Mouse (Mus musculus) adrenal gland, postnatal 36 days (tissue): ENCODE results near the gene Ank3. TPM values are rescaled to one million over a fixed set of nuclear protein-coding genes. Genes with fewer than 3 reads are reported as not detected.
A peak's percentile ranks its signal among the peaks of the same experiment; 100 is the strongest.
"Not testable (repeated sequence)": the region's sequence is repeated elsewhere in the genome, so short reads cannot be mapped to it uniquely, and the experiment has no call there.

Experiments used
- DNase-seq, 2 experiments: peaks; one replicate each; pipeline ENCODE4 v3.0.0; 2021; ENCODE audit warnings: mixed read lengths in 1 of 2
- total RNA-seq, 2 experiments: library from RNA; stranded (reverse); gene quantifications; 2 replicates each; pipeline ENCODE4 v1.2.3; 2021

Gene Ank3
- total RNA-seq, 2 experiments from 2014 or later = 10.4 to 13.6 TPM

DNA sequence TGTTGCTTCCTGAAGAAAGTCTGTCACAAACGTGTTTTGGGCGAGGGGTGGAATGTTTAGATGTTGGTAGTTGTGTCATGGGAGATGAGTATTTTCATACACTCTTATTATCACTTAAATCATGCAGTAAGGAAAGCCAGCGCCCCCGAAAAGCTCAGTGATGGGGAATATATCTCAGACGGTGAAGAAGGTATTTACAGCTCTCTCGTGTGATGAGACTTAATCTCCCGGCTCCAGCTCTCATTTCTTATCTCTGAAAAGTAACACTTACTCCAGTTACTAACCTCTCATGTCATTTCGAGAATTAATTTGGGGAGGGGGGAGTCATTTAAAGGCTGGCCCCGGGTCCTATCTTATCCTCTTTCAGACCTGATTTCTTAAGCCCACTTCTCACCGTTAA, 505.7 kb downstream of the Ank3 start:
- no peak for DNase-seq

GRCm38 (mm10) chr10:69907795-69908764, 509.5 kb downstream of the Ank3 start:
- DNase-seq = no peak

DNA sequence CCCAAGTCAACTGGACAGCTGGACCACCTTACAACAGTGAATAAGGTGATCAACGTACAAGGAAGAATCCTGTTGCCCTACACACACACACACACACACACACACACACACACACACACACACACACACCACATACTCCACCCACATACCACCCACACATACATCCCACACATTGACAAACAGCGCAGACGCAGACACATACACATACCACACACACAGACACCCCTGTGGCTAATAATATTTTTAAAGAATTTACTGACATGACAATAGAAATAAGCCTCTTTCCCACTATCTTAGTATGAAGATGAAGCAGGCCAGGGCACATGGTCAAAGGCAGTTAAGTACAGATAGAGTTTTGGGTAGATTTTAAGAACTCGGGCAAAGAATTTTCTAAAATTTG, 511.3 kb downstream of the Ank3 start:
- no peak for DNase-seq

- peak; percentile 73 to 76 for DNase-seq
These were observed 511.7 kb downstream of the Ank3 start for GRCm38 (mm10) chr10:69910304-69910703.

GRCm38 (mm10) chr10:69910726-69911125, 512.2 kb downstream of the Ank3 start:
- DNase-seq = not testable (repeated sequence)

DNA sequence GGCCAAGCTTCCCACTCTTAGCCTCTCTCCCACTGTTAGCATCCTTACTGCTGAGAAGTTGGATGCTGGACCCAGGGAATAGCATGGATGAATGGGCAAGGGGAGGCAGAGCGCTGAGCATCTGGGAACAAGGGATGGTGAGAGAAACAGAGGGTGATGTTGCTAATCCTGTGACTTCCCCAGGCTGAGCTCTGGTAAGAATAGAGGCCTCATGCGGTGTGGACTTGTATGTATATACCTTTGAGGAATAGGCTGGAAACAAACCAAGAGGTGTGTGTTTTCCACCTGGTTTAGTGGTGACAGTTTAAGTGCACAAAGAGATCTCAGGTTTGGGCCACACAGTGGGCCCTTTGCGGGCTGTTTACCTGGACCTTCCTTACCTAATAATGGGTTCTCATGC, 517.0 kb downstream of the Ank3 start:
- DNase-seq = no peak

GRCm38 (mm10) chr10:69916205-69916604, 517.6 kb downstream of the Ank3 start:
- peak; percentile 20 to 36 for DNase-seq

DNA sequence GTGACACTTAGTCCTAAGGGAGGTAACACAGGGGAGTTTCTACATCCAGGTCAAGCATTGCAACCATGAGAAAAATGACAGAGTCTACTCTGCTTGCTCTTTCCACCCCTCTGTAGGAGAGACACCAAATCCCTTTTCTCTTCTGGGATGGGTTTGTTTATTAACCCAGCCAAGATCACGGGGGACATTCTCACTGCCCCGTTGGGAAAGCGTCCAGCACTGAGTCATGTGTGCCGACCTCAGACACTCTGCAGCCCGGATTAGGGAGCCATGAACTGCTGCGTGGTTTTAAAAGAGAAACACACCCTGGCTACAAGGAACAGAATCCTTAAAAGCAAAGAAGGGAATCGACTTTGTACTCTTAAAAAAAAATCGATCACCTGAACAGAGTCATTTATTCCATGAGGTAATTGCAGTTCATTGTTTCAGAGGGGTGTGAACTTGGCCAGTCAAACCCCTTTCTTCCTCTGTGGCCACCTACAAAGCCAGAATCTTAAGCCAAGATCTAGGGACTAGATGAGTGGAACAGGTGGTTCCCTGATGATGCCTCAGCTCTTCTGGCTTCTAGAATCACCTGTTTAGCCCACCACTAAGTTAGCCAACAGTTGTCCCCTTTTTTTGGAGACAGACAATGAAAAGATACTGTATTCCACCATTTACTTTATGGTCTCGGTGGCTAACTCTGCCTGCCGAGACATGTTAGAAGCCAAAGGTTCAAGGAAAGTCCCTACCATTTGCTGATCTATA, 518.3 kb downstream of the Ank3 start:
- peak; percentile 76 to 77 for DNase-seq

GRCm38 (mm10) chr10:69917711-69918110, 519.1 kb downstream of the Ank3 start:
- DNase-seq = no peak

DNA sequence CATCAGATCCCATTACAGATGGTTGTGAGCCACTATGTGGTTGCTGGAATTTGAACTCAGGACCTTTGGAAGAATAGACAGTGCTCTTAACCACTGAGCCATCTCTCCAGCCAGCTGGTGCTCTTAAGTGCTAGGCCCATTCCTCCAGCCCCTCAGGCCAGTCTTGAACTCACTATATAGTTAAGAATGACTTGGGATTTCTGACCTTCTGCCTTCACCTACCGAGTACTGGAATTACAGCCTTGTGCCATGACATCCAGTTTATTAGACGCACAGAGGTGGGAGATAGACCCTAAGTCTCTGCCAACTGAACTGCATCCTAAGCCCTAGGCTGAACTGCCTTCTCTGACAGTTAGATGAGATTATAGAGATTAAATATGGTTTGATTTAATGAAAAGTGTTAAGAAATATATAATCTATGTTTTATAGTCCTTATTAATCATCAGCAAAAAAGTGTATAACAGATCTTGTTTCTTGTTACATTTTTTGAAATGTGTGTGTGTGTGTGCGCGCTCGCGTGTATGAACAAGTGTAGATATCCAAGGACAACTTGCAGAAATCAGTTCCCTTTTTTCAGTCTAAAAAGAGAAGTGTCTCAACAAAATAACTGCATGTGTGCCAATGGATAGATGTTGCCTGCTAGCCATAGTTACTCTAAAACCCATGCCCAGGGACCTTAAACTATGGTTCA, 520.0 kb downstream of the Ank3 start:
- no peak for DNase-seq

GRCm38 (mm10) chr10:69919152-69919492, 520.5 kb downstream of the Ank3 start:
- DNase-seq = no peak

- DNase-seq = no peak
These were observed 521.2 kb downstream of the Ank3 start for GRCm38 (mm10) chr10:69919746-69920145.

- DNase-seq = no peak
These were observed 523.5 kb downstream of the Ank3 start for GRCm38 (mm10) chr10:69922076-69922475.

GRCm38 (mm10) chr10:69923801-69924200, 525.2 kb downstream of the Ank3 start:
- DNase-seq = no peak

DNA sequence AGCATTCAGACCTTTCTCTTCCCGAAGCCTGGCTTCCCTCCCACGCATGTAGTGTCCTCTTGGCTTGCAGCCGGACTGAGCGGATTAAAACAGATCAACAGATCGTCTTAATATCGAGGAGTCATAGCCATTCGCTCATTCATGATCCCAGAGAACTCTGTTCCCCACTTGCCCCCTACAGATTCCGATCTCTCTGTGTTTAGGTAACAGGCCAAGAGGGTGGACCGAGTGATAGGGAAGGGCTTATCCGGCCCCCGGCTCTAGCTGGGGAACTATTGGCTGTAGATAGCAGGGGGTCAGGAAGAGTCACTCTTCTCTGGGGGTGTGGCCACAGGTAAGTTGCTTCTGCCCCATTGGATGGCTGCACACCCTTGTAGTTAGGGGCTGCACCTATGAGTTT, 525.7 kb downstream of the Ank3 start:
- DNase-seq = peak; percentile 29 to 35

DNA sequence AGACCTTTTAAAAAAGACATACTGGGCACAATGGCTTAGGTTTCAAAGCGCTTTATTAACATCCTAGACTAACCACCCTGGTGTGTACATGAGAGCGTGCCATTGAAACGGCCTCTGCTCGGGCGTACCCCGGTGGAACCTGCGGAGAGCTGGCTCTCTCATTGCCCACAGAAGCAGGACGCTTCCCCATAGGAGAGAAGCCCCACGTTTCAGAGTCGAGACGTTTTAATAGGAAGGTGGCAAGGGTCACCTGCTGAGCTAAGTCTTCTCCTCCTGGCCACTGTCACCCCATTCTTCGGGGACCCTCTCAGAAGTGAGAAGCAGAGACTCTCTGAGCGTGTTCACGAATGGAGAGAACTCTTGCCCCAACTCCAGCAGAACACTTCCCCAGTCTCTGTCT, 526.3 kb downstream of the Ank3 start:
- DNase-seq = peak in 1 of 2 experiments; percentile 28

DNA sequence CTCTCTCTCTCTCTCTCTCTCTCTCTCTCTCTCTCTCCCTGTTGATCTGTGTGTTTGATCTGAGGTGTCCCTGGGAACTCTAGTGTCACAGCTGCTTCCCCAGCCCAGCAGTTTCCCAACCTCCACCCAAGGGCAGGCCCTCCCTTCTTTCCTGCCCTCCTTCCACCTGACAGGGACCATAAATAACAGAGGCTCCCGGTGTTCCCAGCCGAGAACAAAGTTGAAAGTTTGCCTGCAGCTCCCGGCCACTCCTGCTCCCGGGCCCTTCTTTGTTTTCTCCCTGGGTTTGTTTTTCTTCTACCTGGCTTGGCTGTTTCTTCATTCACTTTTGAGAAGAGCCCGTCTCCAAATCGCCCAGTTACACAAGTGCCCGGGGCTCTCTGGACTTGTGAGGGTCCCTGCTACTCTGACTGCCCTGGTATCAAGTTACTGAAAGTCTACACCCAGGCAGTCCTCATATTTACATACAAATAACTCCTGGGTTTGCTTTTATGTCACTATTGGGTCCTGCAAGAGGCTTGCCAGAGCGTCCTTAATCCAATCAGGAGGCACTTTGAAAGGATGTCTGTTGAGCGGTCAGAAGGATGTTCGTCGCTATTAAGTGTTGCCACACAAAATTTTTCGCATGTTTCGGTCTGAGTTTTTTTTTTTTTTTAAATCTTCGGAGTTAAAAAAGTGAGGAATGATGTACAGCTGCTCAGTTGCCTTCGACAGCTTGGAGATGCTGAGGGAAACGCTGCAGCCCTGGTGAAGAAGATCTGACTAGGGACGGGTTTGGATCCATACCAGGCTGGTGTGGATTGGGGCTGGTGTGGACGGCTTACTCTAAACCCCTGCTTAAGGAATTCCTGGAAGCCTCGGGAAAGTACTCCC, 526.9 kb downstream of the Ank3 start:
- DNase-seq = peak; percentile 63 to 72

GRCm38 (mm10) chr10:69926158-69926882, 527.7 kb downstream of the Ank3 start:
- DNase-seq = no peak

GRCm38 (mm10) chr10:69927012-69927411, 528.4 kb downstream of the Ank3 start:
- no peak for DNase-seq

- DNase-seq = no peak
These were observed 529.8 kb downstream of the Ank3 start for GRCm38 (mm10) chr10:69928358-69928757.

DNA sequence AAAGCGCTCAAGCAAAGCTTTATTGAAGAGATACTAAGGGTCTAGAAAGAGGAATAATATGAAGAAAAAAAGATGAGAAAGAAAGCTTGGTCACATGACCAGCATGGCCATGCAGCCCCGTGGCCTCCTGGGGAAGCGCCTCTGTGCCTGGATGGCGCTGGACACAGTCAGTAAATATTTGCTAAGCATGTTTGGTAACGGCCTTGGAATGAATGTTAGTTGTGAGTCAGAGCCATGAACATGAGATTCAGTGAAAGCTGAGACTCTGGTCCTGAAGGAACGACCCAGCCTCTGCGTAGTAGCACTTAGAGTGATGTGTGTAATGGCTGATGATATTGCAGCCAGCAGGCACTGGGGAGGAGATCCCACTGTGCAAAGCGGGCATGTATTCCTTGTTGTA, 531.9 kb downstream of the Ank3 start:
- peak; percentile 9 to 16 for DNase-seq
